Mouse (Mus musculus) E14TG2a.4 (cell line): ENCODE data around the gene Espl1.

Experiments
- CTCF ChIP-seq: conservative IDR thresholded peaks from 2 replicates; pipeline ENCODE4 v1.5.1; 2014; ENCODE audit warnings: low read length
- NANOG ChIP-seq: IDR thresholded peaks from 2 replicates; pipeline ENCODE4 v1.6.1; 2014; ENCODE audit warnings: borderline replicate concordance, low read length, mixed read lengths

GRCm38 (mm10) chr15:102280623-102281022 lies 15.4 kb upstream of the Espl1 start:
- TF ChIP-seq CTCF (no peak), NANOG (no peak)
